Mouse (Mus musculus) spleen, adult 2 months (tissue): ENCODE measurements around the gene Olfr68.

Experiments used
- CTCF ChIP-seq: fragments of 200-500 bp; IDR thresholded peaks from 2 replicates; pipeline ENCODE4 v1.5.1; 2011; ENCODE audit warnings: mild to moderate bottlenecking, inconsistent platforms; ENCODE audit not compliant: insufficient read depth, insufficient read length, insufficient replicate concordance; ENCODE audit errors: extremely low read depth
- POLR2A ChIP-seq: fragments of 200-500 bp; IDR thresholded peaks from 2 replicates; pipeline ENCODE4 v1.6.1; 2011; ENCODE audit warnings: low read depth, low read length, inconsistent platforms

DNA sequence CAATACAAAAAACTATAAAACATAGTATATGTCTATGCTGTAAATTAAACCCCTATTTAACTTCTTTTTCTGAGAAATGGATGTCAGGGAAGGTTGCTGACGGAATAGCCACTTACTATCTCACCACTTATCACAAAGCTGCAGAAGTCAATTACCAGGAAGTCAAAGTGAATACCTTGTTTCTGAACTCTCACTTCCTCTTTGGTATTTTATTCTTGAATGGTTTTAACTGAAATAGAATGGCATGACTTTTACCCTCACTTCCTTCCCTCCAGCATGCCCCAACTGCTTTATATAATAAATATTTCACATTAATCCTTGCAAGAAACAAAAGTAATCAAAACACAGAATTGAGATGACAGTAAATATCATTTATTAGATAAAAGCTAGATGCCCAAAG is 32.7 kb upstream of the Olfr68 start:
- TF ChIP-seq CTCF (no peak), POLR2A (no peak)
